Mouse (Mus musculus) limb, embryonic 10.5 days (tissue): ENCODE data around the gene Tpgs1. TPM values are rescaled to one million over a fixed set of nuclear protein-coding genes. Genes with fewer than 3 reads are reported as not detected.
A peak's percentile ranks its signal among the peaks of the same experiment; 100 is the strongest.

Experiments used
- DNase-seq: peaks from one replicate; pipeline ENCODE4 v3.0.0-alpha.2; 2017; ENCODE audit warnings: low spot score
- H3K27ac ChIP-seq: fragments of 300-500 bp; sonication (generic); 2 replicates; pipeline ENCODE4 v1.5.1; 2016; ENCODE audit warnings: mild to moderate bottlenecking
- H3K27me3 ChIP-seq: fragments of 300-500 bp; sonication (generic); 2 replicates; pipeline ENCODE4 v1.6.1; 2016; ENCODE audit warnings: low read depth, mild to moderate bottlenecking; ENCODE audit not compliant: poor library complexity, severe bottlenecking
- H3K36me3 ChIP-seq: fragments of 300-500 bp; sonication (generic); 2 replicates; pipeline ENCODE4 v1.6.1; 2016; ENCODE audit warnings: mild to moderate bottlenecking, moderate library complexity
- H3K4me1 ChIP-seq: fragments of 300-500 bp; sonication (generic); 2 replicates; pipeline ENCODE4 v1.6.1; 2016
- H3K4me3 ChIP-seq: fragments of 300-500 bp; sonication (generic); 2 replicates; pipeline ENCODE4 v1.5.1; 2016; ENCODE audit warnings: mild to moderate bottlenecking, moderate library complexity
- H3K9me3 ChIP-seq: fragments of 300-500 bp; sonication (generic); replicated peaks from 2 replicates; pipeline ENCODE4 v1.6.1; 2016; ENCODE audit warnings: mild to moderate bottlenecking
- WGBS: fragments of 180-500 bp; shearing (Covaris S2); methylation state at CpG from one replicate; pipeline ENCODE4 v1.1.7; 2016; 5-methylcytosine and 5-hydroxymethylcytosine counted together
- polyA plus RNA-seq: library from polyadenylated mRNA; unstranded; fragments of >200 nt; fragmentation: Nextera tagmentation; extraction: Ambion mirVana; gene quantifications from 2 replicates; pipeline ENCODE4 v1.2.1, GENCODE M21; 2016

The Tpgs1 gene
- polyA plus RNA-seq, 1 experiment from 2014 or later, result 73.0 TPM

- Histone ChIP-seq H3K27ac (peak overlapping the region; percentile 96; the same call in 1 of the 2 replicates), H3K4me3 (peak overlapping the region; percentile 78; the same call in 1 of the 2 replicates), H3K36me3 (peaks cover 43% of the 10 kb centered on the region), H3K4me1 (peaks cover 27% of the 10 kb centered on the region), H3K27me3 (no peaks in the 10 kb centered on the region), H3K9me3 (no peaks in the 10 kb centered on the region)
- WGBS, result 51% methylated on average over 6 of the region's 6 CpGs
- no peak for DNase-seq
Measured at GRCm38 (mm10) chr10:79671396-79672087, 2.4 kb downstream of the Tpgs1 start.

GRCm38 (mm10) chr10:79672088-79672455, 2.9 kb downstream of the Tpgs1 start:
- Histone ChIP-seq H3K4me1 (peaks cover 27% of the 10 kb centered on the region), H3K27ac (peak overlapping the region; percentile 54; the same call in 1 of the 2 replicates), H3K9me3 (no peaks in the 10 kb centered on the region), H3K36me3 (peaks cover 43% of the 10 kb centered on the region), H3K27me3 (no peaks in the 10 kb centered on the region), H3K4me3 (peak overlapping the region; percentile 18; the same call in 1 of the 2 replicates)
- WGBS, result 74% methylated on average over 3 of the region's 3 CpGs
- no peak for DNase-seq

GRCm38 (mm10) chr10:79673054-79673453, 3.9 kb downstream of the Tpgs1 start:
- DNase-seq, result no peak
- Histone ChIP-seq H3K27ac (no peak overlapping the region), H3K4me1 (peaks cover 27% of the 10 kb centered on the region), H3K4me3 (no peak overlapping the region), H3K27me3 (no peaks in the 10 kb centered on the region), H3K36me3 (peaks cover 43% of the 10 kb centered on the region), H3K9me3 (no peaks in the 10 kb centered on the region)
- 96% methylated on average over 3 of the region's 3 CpGs for WGBS

GRCm38 (mm10) chr10:79675346-79676035, 6.3 kb downstream of the Tpgs1 start:
- peaks cover 22% of the 10 kb centered on the region for H3K4me1 ChIP-seq
- WGBS, result 52% methylated on average over 44 of the region's 44 CpGs
- DNase-seq, result no peak

GRCm38 (mm10) chr10:79680606-79681495, 11.7 kb downstream of the Tpgs1 start:
- peaks cover 26% of the 10 kb centered on the region for H3K36me3 ChIP-seq
- 40% methylated on average over 11 of the region's 11 CpGs for WGBS
- no peaks in the 10 kb centered on the region for H3K27me3 ChIP-seq
- H3K4me1 ChIP-seq, result peaks cover 25% of the 10 kb centered on the region
- H3K4me3 ChIP-seq, result peak overlapping the region; percentile 89
- peak overlapping the region; percentile 89 for H3K27ac ChIP-seq
- H3K9me3 ChIP-seq, result no peaks in the 10 kb centered on the region
- DNase-seq, result no peak

More at GRCm38 (mm10) chr10:79675346-79676035, 6.3 kb downstream of the Tpgs1 start:
- Histone ChIP-seq H3K27me3 (no peaks in the 10 kb centered on the region), H3K4me3 (no peak overlapping the region), H3K27ac (no peak overlapping the region), H3K36me3 (peaks cover 43% of the 10 kb centered on the region), H3K9me3 (no peaks in the 10 kb centered on the region)

- DNase-seq, result peak; percentile 99
- H3K9me3 ChIP-seq, result no peaks in the 10 kb centered on the region
Measured at GRCm38 (mm10) chr10:79681591-79682245, 12.5 kb downstream of the Tpgs1 start, which contains the start of gene Cdc34. Gene Cdc34 (plus strand): TSS chr10:79682195.

GRCm38 (mm10) chr10:79682551-79682915, 13.4 kb downstream of the Tpgs1 start:
- H3K4me3 ChIP-seq, result peak overlapping the region; percentile 89
- H3K36me3 ChIP-seq, result peaks cover 39% of the 10 kb centered on the region
- peak overlapping the region; percentile 89 for H3K27ac ChIP-seq
- DNase-seq, result peak; percentile 54
- H3K4me1 ChIP-seq, result peaks cover 25% of the 10 kb centered on the region
- 0% methylated on average over 10 of the region's 10 CpGs for WGBS
- H3K27me3 ChIP-seq, result no peaks in the 10 kb centered on the region
- no peaks in the 10 kb centered on the region for H3K9me3 ChIP-seq

More at GRCm38 (mm10) chr10:79681591-79682245, 12.5 kb downstream of the Tpgs1 start, which contains the start of gene Cdc34:
- H3K27ac ChIP-seq, result peak within 1 kb of the TSS; percentile 89
- H3K27me3 ChIP-seq, result no peaks in the 10 kb centered on the region
- peak within 1 kb of the TSS; percentile 89 for H3K4me3 ChIP-seq
- H3K4me1 ChIP-seq, result peaks cover 25% of the 10 kb centered on the region
- WGBS, result under 1% methylated on average over 83 of the region's 84 CpGs
- peaks cover 30% of the 10 kb centered on the region for H3K36me3 ChIP-seq

- WGBS, result 6% methylated on average over 10 of the region's 10 CpGs
- Histone ChIP-seq H3K9me3 (no peaks in the 10 kb centered on the region), H3K27me3 (no peaks in the 10 kb centered on the region), H3K27ac (peak overlapping the region; percentile 89), H3K36me3 (peaks cover 44% of the 10 kb centered on the region), H3K4me3 (peak overlapping the region; percentile 89), H3K4me1 (peaks cover 25% of the 10 kb centered on the region)
- DNase-seq, result peak; percentile 70
Measured at GRCm38 (mm10) chr10:79682916-79683582, 13.9 kb downstream of the Tpgs1 start.

GRCm38 (mm10) chr10:79683726-79684640, 14.8 kb downstream of the Tpgs1 start:
- peak overlapping the region; percentile 89; the same call in 1 of the 2 replicates for H3K27ac ChIP-seq
- 90% methylated on average over 6 of the region's 6 CpGs for WGBS
- no peak for DNase-seq

GRCm38 (mm10) chr10:79684770-79685600, 15.8 kb downstream of the Tpgs1 start:
- no peaks in the 10 kb centered on the region for H3K9me3 ChIP-seq
- H3K4me3 ChIP-seq, result no peak overlapping the region
- WGBS, result 96% methylated on average over 25 of the region's 25 CpGs
- H3K27ac ChIP-seq, result no peak overlapping the region
- peaks cover 25% of the 10 kb centered on the region for H3K4me1 ChIP-seq
- DNase-seq, result no peak
- H3K36me3 ChIP-seq, result peaks cover 63% of the 10 kb centered on the region
- no peaks in the 10 kb centered on the region for H3K27me3 ChIP-seq

More at GRCm38 (mm10) chr10:79683726-79684640, 14.8 kb downstream of the Tpgs1 start:
- peaks cover 53% of the 10 kb centered on the region for H3K36me3 ChIP-seq
- H3K4me3 ChIP-seq, result peak overlapping the region; percentile 89
- peaks cover 25% of the 10 kb centered on the region for H3K4me1 ChIP-seq
- H3K9me3 ChIP-seq, result no peaks in the 10 kb centered on the region
- H3K27me3 ChIP-seq, result no peaks in the 10 kb centered on the region
